Mouse (Mus musculus) MEL (cell line): ENCODE measurements around the gene Rfx1. TPM values are rescaled to one million over a fixed set of nuclear protein-coding genes. Genes with fewer than 3 reads are reported as not detected.

Experiments
- DNase-seq: peaks from one replicate; pipeline ENCODE4 v3.0.0; 2011; ENCODE audit warnings: low read depth, low spot score
- H3K27ac ChIP-seq: 2 replicates; pipeline ENCODE4 v1.5.1; 2012; ENCODE audit warnings: low read depth, mild to moderate bottlenecking, control low read depth, low read length, moderate library complexity; ENCODE audit not compliant: control insufficient read depth
- H3K27me3 ChIP-seq, 2 experiments: fragments of 150-350 bp in 1 of 2; sonication (generic) in 1 of 2; 2 replicates each; pipeline ENCODE4 v1.6.1; 2012; ENCODE audit warnings: low read length in 2 of 2, mild to moderate bottlenecking in 2 of 2, improper control_type of control experiment in 1 of 2, moderate library complexity in 1 of 2; ENCODE audit not compliant: insufficient read depth in 2 of 2, control insufficient read depth in 1 of 2
- H3K36me3 ChIP-seq, 2 experiments: 2 replicates each; pipeline ENCODE4 v1.6.1; 2012 to 2014; ENCODE audit warnings: low read length in 2 of 2, improper control_type of control experiment in 1 of 2, inconsistent platforms in 1 of 2, mild to moderate bottlenecking in 1 of 2; ENCODE audit not compliant: insufficient read depth in 2 of 2, control insufficient read depth in 1 of 2
- H3K4me1 ChIP-seq, 2 experiments: fragments of 150-350 bp in 1 of 2; sonication (generic) in 1 of 2; 2 replicates each; pipeline ENCODE4 v1.6.1; 2012; ENCODE audit warnings: low read length in 2 of 2, improper control_type of control experiment in 1 of 2, mild to moderate bottlenecking in 1 of 2; ENCODE audit not compliant: insufficient read depth in 2 of 2, control insufficient read depth in 1 of 2
- H3K4me3 ChIP-seq, 2 experiments: fragments of 150-350 bp in 1 of 2; sonication (generic) in 1 of 2; 2 replicates each; pipeline ENCODE4 v1.5.1; 2012; ENCODE audit warnings: low read depth in 2 of 2, low read length in 2 of 2, mild to moderate bottlenecking in 2 of 2, moderate library complexity in 2 of 2, control low read depth in 1 of 2, improper control_type of control experiment in 1 of 2; ENCODE audit not compliant: control insufficient read depth in 1 of 2, insufficient read depth in 1 of 2
- H3K79me2 ChIP-seq: 2 replicates; pipeline ENCODE4 v1.6.1; 2012; ENCODE audit warnings: mild to moderate bottlenecking, low read length, moderate library complexity; ENCODE audit not compliant: control insufficient read depth, poor library complexity, insufficient read depth
- H3K9ac ChIP-seq: 2 replicates; pipeline ENCODE4 v1.6.1; 2012; ENCODE audit warnings: low read depth, mild to moderate bottlenecking, control low read depth, low read length, moderate library complexity; ENCODE audit not compliant: control insufficient read depth, poor library complexity, severe bottlenecking
- H3K9me3 ChIP-seq: fragments of 150-350 bp; sonication (generic); replicated peaks from 2 replicates; pipeline ENCODE4 v1.6.1; 2012; ENCODE audit warnings: mild to moderate bottlenecking, low read length, improper control_type of control experiment, moderate library complexity; ENCODE audit not compliant: insufficient read depth
- BHLHE40 ChIP-seq: IDR thresholded peaks from 2 replicates; pipeline ENCODE4 v1.6.1; 2012; ENCODE audit warnings: low read depth, mild to moderate bottlenecking, inconsistent platforms, low read length, improper control_type of control experiment, borderline replicate concordance
- CHD1 ChIP-seq: IDR thresholded peaks from 2 replicates; pipeline ENCODE4 v1.6.1; 2012; ENCODE audit warnings: low read depth, mild to moderate bottlenecking, inconsistent platforms, low read length, improper control_type of control experiment
- E2F4 ChIP-seq: IDR thresholded peaks from 2 replicates; pipeline ENCODE4 v1.6.1; 2011; ENCODE audit warnings: low read depth, low read length, improper control_type of control experiment, borderline replicate concordance
- ETS1 ChIP-seq: IDR thresholded peaks from 2 replicates; pipeline ENCODE4 v1.6.1; 2012; ENCODE audit warnings: low read depth, mild to moderate bottlenecking, inconsistent platforms, low read length, improper control_type of control experiment, moderate library complexity
- HCFC1 ChIP-seq: IDR thresholded peaks from 2 replicates; pipeline ENCODE4 v1.6.1; 2012; ENCODE audit warnings: low read depth, mild to moderate bottlenecking, inconsistent platforms, low read length, improper control_type of control experiment, moderate library complexity
- JUND ChIP-seq: IDR thresholded peaks from 2 replicates; pipeline ENCODE4 v1.6.1; 2011; ENCODE audit warnings: low read depth, mild to moderate bottlenecking, improper control_type of control experiment, low read length
- MAX ChIP-seq: IDR thresholded peaks from 2 replicates; pipeline ENCODE4 v1.6.1; 2011; ENCODE audit warnings: low read length, improper control_type of control experiment
- MAZ ChIP-seq: IDR thresholded peaks from 2 replicates; pipeline ENCODE4 v1.6.1; 2012; ENCODE audit warnings: low read depth, mild to moderate bottlenecking, inconsistent platforms, low read length, improper control_type of control experiment
- MEF2A ChIP-seq: IDR thresholded peaks from 2 replicates; pipeline ENCODE4 v1.6.1; 2014; ENCODE audit warnings: low read depth, mild to moderate bottlenecking, inconsistent platforms, low read length, improper control_type of control experiment; ENCODE audit not compliant: poor library complexity, insufficient replicate concordance, severe bottlenecking; ENCODE audit errors: extremely low read depth
- NELFE ChIP-seq: IDR thresholded peaks from 2 replicates; pipeline ENCODE4 v1.6.1; 2011; ENCODE audit warnings: low read depth, low read length, improper control_type of control experiment
- NRF1 ChIP-seq: IDR thresholded peaks from 2 replicates; pipeline ENCODE4 v1.6.1; 2014; ENCODE audit warnings: low read depth, mild to moderate bottlenecking, inconsistent platforms, low read length, improper control_type of control experiment, moderate library complexity; ENCODE audit not compliant: poor library complexity, insufficient read depth, severe bottlenecking
- RCOR1 ChIP-seq: IDR thresholded peaks from 2 replicates; pipeline ENCODE4 v1.6.1; 2012; ENCODE audit warnings: low read depth, mild to moderate bottlenecking, inconsistent platforms, low read length, improper control_type of control experiment
- TAL1 ChIP-seq: IDR thresholded peaks from 2 replicates; pipeline ENCODE4 v1.6.1; 2012; ENCODE audit warnings: mild to moderate bottlenecking, inconsistent platforms, low read length, moderate library complexity, mixed read lengths
- USF2 ChIP-seq, 2 experiments: IDR thresholded peaks; 2 replicates each; pipeline ENCODE4 v1.6.1; 2011 to 2012; ENCODE audit warnings: improper control_type of control experiment in 2 of 2, low read length in 2 of 2, borderline replicate concordance in 1 of 2, inconsistent platforms in 1 of 2, low read depth in 1 of 2, mild to moderate bottlenecking in 1 of 2; ENCODE audit not compliant: insufficient read depth in 1 of 2
- ZC3H11A ChIP-seq: IDR thresholded peaks from 2 replicates; pipeline ENCODE4 v1.6.1; 2012; ENCODE audit warnings: low read depth, mild to moderate bottlenecking, inconsistent platforms, low read length, improper control_type of control experiment
- ZKSCAN1 ChIP-seq: IDR thresholded peaks from 2 replicates; pipeline ENCODE4 v1.6.1; 2012; ENCODE audit warnings: low read depth, mild to moderate bottlenecking, inconsistent platforms, low read length, improper control_type of control experiment, moderate library complexity
- ZMIZ1 ChIP-seq: IDR thresholded peaks from 2 replicates; pipeline ENCODE4 v1.6.1; 2012; ENCODE audit warnings: low read depth, mild to moderate bottlenecking, inconsistent platforms, low read length, improper control_type of control experiment, moderate library complexity
- ZNF384 ChIP-seq: IDR thresholded peaks from 2 replicates; pipeline ENCODE4 v1.6.1; 2012; ENCODE audit warnings: low read depth, mild to moderate bottlenecking, inconsistent platforms, low read length, improper control_type of control experiment
- polyA plus RNA-seq, 2 experiments: library from polyadenylated mRNA; stranded (reverse) in 1 of 2; unstranded in 1 of 2; fragments of >175 nt in 1 of 2; fragments of >200 nt in 1 of 2; gene quantifications; 2 replicates each; pipeline versions ENCODE4 v1.2.1 to v1.2.4; 2012; ENCODE audit warnings: low replicate concordance in 2 of 2, low read depth in 1 of 2; ENCODE audit not compliant: insufficient read length in 2 of 2, insufficient read depth in 1 of 2, missing spikeins in 1 of 2
- total RNA-seq: library from RNA; depleted of rRNA; stranded (reverse); fragments of 300-350 nt; gene quantifications from 2 replicates; pipeline ENCODE4 v1.2.3, GENCODE M21; 2012

The Rfx1 gene
- total and polyA plus RNA-seq, 3 experiments: 3.9 to 10.4 TPM; not detected in 1

- Histone ChIP-seq H3K9ac (no peak overlapping the region), H3K36me3 (no peaks in the 10 kb centered on the region), H3K79me2 (no peaks in the 10 kb centered on the region), H3K4me3 (no peak overlapping the region), H3K4me1 (no peaks in the 10 kb centered on the region), H3K27ac (no peak overlapping the region), H3K9me3 (no peaks in the 10 kb centered on the region), H3K27me3 (no peaks in the 10 kb centered on the region)
- no peak for TF ChIP-seq MAZ
- no peak for TF ChIP-seq MEF2A
- no peak for TF ChIP-seq ZMIZ1
- TF ChIP-seq E2F4: no peak
- DNase-seq: no peak
Observed at GRCm38 (mm10) chr8:84089277-84089676, 22.6 kb downstream of the Rfx1 start.

DNA sequence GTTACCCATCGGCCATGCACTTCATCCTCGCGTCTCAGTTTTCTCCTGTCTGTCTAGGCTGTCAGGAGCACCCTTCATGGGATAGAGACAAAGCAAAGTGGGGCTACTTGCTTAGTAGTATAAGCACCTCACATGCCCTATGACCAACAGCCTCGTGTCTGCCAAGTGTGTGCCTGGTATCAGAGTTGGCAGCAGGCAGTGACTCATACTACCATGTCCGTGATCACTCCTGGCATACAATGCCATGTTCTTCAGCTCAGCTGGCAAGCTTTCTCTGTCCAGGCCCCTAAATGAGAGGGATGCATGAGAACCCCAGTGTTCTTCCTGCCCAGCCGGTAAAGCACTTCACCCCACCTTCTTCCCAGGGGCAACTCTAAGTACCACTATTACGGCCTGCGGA, 24.0 kb downstream of the Rfx1 start:
- Histone ChIP-seq H3K79me2 (no peaks in the 10 kb centered on the region), H3K4me1 (no peaks in the 10 kb centered on the region), H3K36me3 (no peaks in the 10 kb centered on the region), H3K27me3 (no peaks in the 10 kb centered on the region), H3K27ac (no peak overlapping the region), H3K9ac (no peak overlapping the region), H3K4me3 (no peak overlapping the region), H3K9me3 (no peaks in the 10 kb centered on the region)
- TF ChIP-seq ZC3H11A (no peak), MAX (no peak), ZMIZ1 (no peak), NELFE (no peak), ZKSCAN1 (no peak), CHD1 (no peak), HCFC1 (no peak), ZNF384 (no peak), BHLHE40 (no peak), MEF2A (no peak), RCOR1 (no peak), ETS1 (no peak), TAL1 (no peak), NRF1 (no peak), JUND (no peak), USF2 (IDR thresholded peaks at IDR 0.05; ENCODE audit: borderline replicate concordance in 1 of 2, insufficient read depth in 1 of 2, low read depth in 1 of 2, low read length in 2 of 2) (no peak)
- DNase-seq: no peak
